Mouse (Mus musculus) thymus, postnatal 36 days (tissue): ENCODE measurements around the gene Fam71f2.

ENCODE experiments used
- DNase-seq, 2 experiments: peaks; one replicate each; pipeline ENCODE4 v3.0.0; 2022; ENCODE audit warnings: mixed read lengths in 2 of 2

Gene Fam71f2

GRCm38 (mm10) chr6:29279293-29279692 lies at the start of gene Fam71f2:
Gene Fam71f2, plus strand, starts transcription at chr6:29279593.
- no peak for DNase-seq

GRCm38 (mm10) chr6:29230386-29230785 lies 49.0 kb upstream of the Fam71f2 start:
- DNase-seq = no peak

- peak; percentile 60 to 71 for DNase-seq
These were observed 47.6 kb upstream of the Fam71f2 start for GRCm38 (mm10) chr6:29231799-29232198.

GRCm38 (mm10) chr6:29232321-29232720 lies 47.1 kb upstream of the Fam71f2 start:
- peak; percentile 73 to 87 for DNase-seq

- peak in 1 of 2 experiments; percentile 57 for DNase-seq
These were observed 45.7 kb upstream of the Fam71f2 start for GRCm38 (mm10) chr6:29233710-29234109.

- DNase-seq = peak; percentile 61 to 75
These were observed 45.1 kb upstream of the Fam71f2 start for GRCm38 (mm10) chr6:29234272-29234671.

- peak; percentile 59 to 65 for DNase-seq
These were observed 38.6 kb upstream of the Fam71f2 start for GRCm38 (mm10) chr6:29240806-29241205.

- no peak for DNase-seq
These were observed 37.7 kb upstream of the Fam71f2 start for GRCm38 (mm10) chr6:29241697-29242096.

- DNase-seq = no peak
These were observed 37.1 kb upstream of the Fam71f2 start for GRCm38 (mm10) chr6:29242265-29242664.

- no peak for DNase-seq
These were observed 33.9 kb upstream of the Fam71f2 start for GRCm38 (mm10) chr6:29245272-29246120.

- no peak for DNase-seq
These were observed 33.2 kb upstream of the Fam71f2 start for GRCm38 (mm10) chr6:29246183-29246582.

- no peak for DNase-seq
These were observed 32.8 kb upstream of the Fam71f2 start for GRCm38 (mm10) chr6:29246585-29246984.

GRCm38 (mm10) chr6:29247072-29247471 lies 32.3 kb upstream of the Fam71f2 start:
- DNase-seq = no peak

- peak in 1 of 2 experiments; percentile 33 for DNase-seq
These were observed 20.0 kb upstream of the Fam71f2 start for GRCm38 (mm10) chr6:29259418-29259817.

GRCm38 (mm10) chr6:29261831-29262230 lies 17.6 kb upstream of the Fam71f2 start:
- DNase-seq = no peak

- no peak for DNase-seq
These were observed 15.5 kb upstream of the Fam71f2 start for GRCm38 (mm10) chr6:29263650-29264455.

- DNase-seq = no peak
These were observed 15.0 kb upstream of the Fam71f2 start for GRCm38 (mm10) chr6:29264456-29264781.

- no peak for DNase-seq
These were observed 12.5 kb upstream of the Fam71f2 start for GRCm38 (mm10) chr6:29266936-29267335.

- DNase-seq = no peak
These were observed 10.3 kb upstream of the Fam71f2 start for GRCm38 (mm10) chr6:29269006-29269668.

GRCm38 (mm10) chr6:29270961-29271360 lies 8.4 kb upstream of the Fam71f2 start:
- peak; percentile 26 to 35 for DNase-seq

GRCm38 (mm10) chr6:29272312-29273072 lies 6.9 kb upstream of the Fam71f2 start, which contains the start of gene Hilpda:
Gene Hilpda, plus strand, starts transcription at chr6:29272488.
- DNase-seq = peak; percentile 89 to 92

GRCm38 (mm10) chr6:29276746-29277145 lies 2.6 kb upstream of the Fam71f2 start:
- DNase-seq = no peak
